Mouse (Mus musculus): ENCODE data around the gene Thrsp.
A peak's percentile ranks its signal among the peaks of the same experiment; 100 is the strongest.

The Thrsp gene

GRCm38 (mm10) chr7:97418717-97419116, 1.2 kb upstream of the Thrsp start:
- peak; percentile 64 for DNase-seq (ENCODE audit: low read depth, low spot score)

GRCm38 (mm10) chr7:97416473-97416872, 1.1 kb downstream of the Thrsp start:
- no peak for DNase-seq (ENCODE audit: low read depth, low spot score)

- DNase-seq (ENCODE audit: low read depth, low spot score), result no peak
Observed at GRCm38 (mm10) chr7:97414915-97415687, 2.4 kb downstream of the Thrsp start.

GRCm38 (mm10) chr7:97414426-97414825, 3.1 kb downstream of the Thrsp start:
- DNase-seq (ENCODE audit: low read depth, low spot score), result peak; percentile 42

GRCm38 (mm10) chr7:97413981-97414380, 3.5 kb downstream of the Thrsp start:
- DNase-seq (ENCODE audit: low read depth, low spot score), result no peak

GRCm38 (mm10) chr7:97411575-97411974, 6.0 kb downstream of the Thrsp start:
- no peak for DNase-seq (ENCODE audit: low read depth, low spot score)

- DNase-seq (ENCODE audit: low read depth, low spot score), result no peak
Observed at GRCm38 (mm10) chr7:97411106-97411505, 6.4 kb downstream of the Thrsp start.

GRCm38 (mm10) chr7:97407145-97407544, 10.4 kb downstream of the Thrsp start:
- no peak for DNase-seq (ENCODE audit: low read depth, low spot score)

- DNase-seq (ENCODE audit: low read depth, low spot score), result peak; percentile 75
Observed at GRCm38 (mm10) chr7:97399960-97400715, 17.4 kb downstream of the Thrsp start, which contains the start of gene Ndufc2. TSS of gene Ndufc2 (plus strand) at chr7:97400003.

- no peak for DNase-seq (ENCODE audit: low read depth, low spot score)
Observed at GRCm38 (mm10) chr7:97398943-97399342, 18.6 kb downstream of the Thrsp start.

- no peak for DNase-seq (ENCODE audit: low read depth, low spot score)
Observed at GRCm38 (mm10) chr7:97394375-97394774, 23.2 kb downstream of the Thrsp start.

- DNase-seq (ENCODE audit: low read depth, low spot score), result no peak
Observed at GRCm38 (mm10) chr7:97392079-97392445, 25.5 kb downstream of the Thrsp start.

- DNase-seq (ENCODE audit: low read depth, low spot score), result no peak
Observed at GRCm38 (mm10) chr7:97391293-97392078, 26.0 kb downstream of the Thrsp start.

- DNase-seq (ENCODE audit: low read depth, low spot score), result no peak
Observed at GRCm38 (mm10) chr7:97388541-97388940, 29.0 kb downstream of the Thrsp start.

GRCm38 (mm10) chr7:97387561-97388147, 29.9 kb downstream of the Thrsp start:
- DNase-seq (ENCODE audit: low read depth, low spot score), result no peak

- peak; percentile 49 for DNase-seq (ENCODE audit: low read depth, low spot score)
Observed at GRCm38 (mm10) chr7:97386806-97387370, 30.6 kb downstream of the Thrsp start.

GRCm38 (mm10) chr7:97386106-97386805, 31.3 kb downstream of the Thrsp start:
- peak; percentile 45 for DNase-seq (ENCODE audit: low read depth, low spot score)

- no peak for DNase-seq (ENCODE audit: low read depth, low spot score)
Observed at GRCm38 (mm10) chr7:97383496-97384132, 33.9 kb downstream of the Thrsp start.

GRCm38 (mm10) chr7:97382661-97383060, 34.9 kb downstream of the Thrsp start:
- no peak for DNase-seq (ENCODE audit: low read depth, low spot score)

- no peak for DNase-seq (ENCODE audit: low read depth, low spot score)
Observed at GRCm38 (mm10) chr7:97380500-97381123, 36.9 kb downstream of the Thrsp start.

Measured in skeletal muscle tissue, adult 2 months (tissue).